Mouse (Mus musculus) activated CD4-positive, CD25-positive, alpha-beta regulatory T cell, adult 4 months (primary cell): ENCODE data around the gene Pfn4. TPM values are rescaled to one million over a fixed set of nuclear protein-coding genes. Genes with fewer than 3 reads are reported as not detected.
"Not testable (repeated sequence)": the region's sequence is repeated elsewhere in the genome, so short reads cannot be mapped to it uniquely, and the experiment has no call there.

Source experiments
- ATAC-seq: one replicate; pipeline ENCODE4 v1.8.0; 2017
- polyA plus RNA-seq, 2 experiments: library from polyadenylated mRNA; unstranded; fragments of 100-300 nt; shearing (Covaris generic); gene quantifications; one replicate each; pipeline ENCODE4 v1.2.1; 2017

Pfn4 gene
- polyA plus RNA-seq = not detected

GRCm38 (mm10) chr12:4768492-4769332 lies at the start of gene Pfn4, which contains the start of gene Fam228b:
TSS of gene Pfn4 (plus strand) at chr12:4769022.
TSS of gene Fam228b (minus strand) at chr12:4769267.
- ATAC-seq = peak; percentile 99

GRCm38 (mm10) chr12:4719066-4719761 lies 49.6 kb upstream of the Pfn4 start:
- no peak for ATAC-seq

GRCm38 (mm10) chr12:4719762-4720754 lies 48.8 kb upstream of the Pfn4 start:
- ATAC-seq = no peak

GRCm38 (mm10) chr12:4729165-4729564 lies 39.7 kb upstream of the Pfn4 start:
- ATAC-seq = no peak

GRCm38 (mm10) chr12:4731629-4732028 lies 37.2 kb upstream of the Pfn4 start:
- no peak for ATAC-seq

- no peak for ATAC-seq
These were observed 36.5 kb upstream of the Pfn4 start for GRCm38 (mm10) chr12:4732332-4732731.

- no peak for ATAC-seq
These were observed 30.7 kb upstream of the Pfn4 start, which contains the start of gene Fam228a for GRCm38 (mm10) chr12:4738031-4738576. TSS of gene Fam228a (minus strand) at chr12:4738430.

- ATAC-seq = no peak
These were observed 28.0 kb upstream of the Pfn4 start for GRCm38 (mm10) chr12:4740823-4741222.

GRCm38 (mm10) chr12:4742183-4742582 lies 26.6 kb upstream of the Pfn4 start:
- no peak for ATAC-seq

GRCm38 (mm10) chr12:4744486-4744885 lies 24.3 kb upstream of the Pfn4 start:
- ATAC-seq = no peak

GRCm38 (mm10) chr12:4754451-4754850 lies 14.4 kb upstream of the Pfn4 start:
- ATAC-seq = not testable (repeated sequence)

- ATAC-seq = no peak
These were observed 11.8 kb upstream of the Pfn4 start for GRCm38 (mm10) chr12:4757060-4757459.

GRCm38 (mm10) chr12:4769333-4769723 lies 506 bp downstream of the Pfn4 start:
- peak; percentile 12 for ATAC-seq

GRCm38 (mm10) chr12:4774895-4775587 lies 6.2 kb downstream of the Pfn4 start:
- no peak for ATAC-seq

- ATAC-seq = no peak
These were observed 6.7 kb downstream of the Pfn4 start for GRCm38 (mm10) chr12:4775588-4775949.

GRCm38 (mm10) chr12:4777734-4778133 lies 8.9 kb downstream of the Pfn4 start:
- ATAC-seq = no peak

GRCm38 (mm10) chr12:4780245-4780644 lies 11.4 kb downstream of the Pfn4 start:
- ATAC-seq = no peak

GRCm38 (mm10) chr12:4781270-4781669 lies 12.4 kb downstream of the Pfn4 start:
- no peak for ATAC-seq

- not testable (repeated sequence) for ATAC-seq
These were observed 13.0 kb downstream of the Pfn4 start for GRCm38 (mm10) chr12:4781725-4782404.

- ATAC-seq = no peak
These were observed 14.8 kb downstream of the Pfn4 start for GRCm38 (mm10) chr12:4783598-4783997.

- no peak for ATAC-seq
These were observed 15.6 kb downstream of the Pfn4 start for GRCm38 (mm10) chr12:4784466-4784865.
